Mouse (Mus musculus) kidney, adult 11 months (tissue): ENCODE measurements around the gene Socs7.
A peak's percentile ranks its signal among the peaks of the same experiment; 100 is the strongest.

ENCODE experiments used
- DNase-seq: peaks from one replicate; pipeline ENCODE4 v3.0.0; 2022

Socs7 gene

DNA sequence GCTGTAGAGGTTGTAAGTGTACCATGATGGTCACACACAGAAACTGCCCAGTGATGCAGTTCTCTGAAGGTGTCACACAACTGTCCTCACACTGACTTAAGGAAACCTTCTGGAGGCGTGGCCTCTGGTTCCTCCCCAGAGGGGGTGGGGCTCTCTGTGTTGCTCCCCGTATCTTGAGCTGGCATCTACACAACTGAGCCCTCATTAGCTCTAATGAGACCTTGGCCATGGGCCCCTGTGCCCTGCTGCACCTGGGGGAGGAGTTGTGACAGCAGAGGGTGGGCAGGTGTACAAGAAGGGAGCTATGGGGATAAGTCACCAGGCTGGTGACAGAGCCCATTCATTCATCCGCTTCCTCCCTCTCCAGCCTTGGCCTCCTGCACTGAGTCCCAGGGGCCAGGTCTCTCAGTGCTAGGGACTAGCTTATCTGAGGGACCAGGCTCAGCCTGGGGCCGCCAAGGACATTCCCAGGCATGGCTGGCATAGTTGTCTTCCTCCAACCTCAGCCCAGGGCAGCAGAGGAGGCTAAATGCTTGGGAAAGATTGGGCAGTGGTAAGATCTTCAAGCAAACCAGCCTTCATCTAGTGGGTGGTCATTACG lies 61.8 kb downstream of the Socs7 start:
- no peak for DNase-seq

DNA sequence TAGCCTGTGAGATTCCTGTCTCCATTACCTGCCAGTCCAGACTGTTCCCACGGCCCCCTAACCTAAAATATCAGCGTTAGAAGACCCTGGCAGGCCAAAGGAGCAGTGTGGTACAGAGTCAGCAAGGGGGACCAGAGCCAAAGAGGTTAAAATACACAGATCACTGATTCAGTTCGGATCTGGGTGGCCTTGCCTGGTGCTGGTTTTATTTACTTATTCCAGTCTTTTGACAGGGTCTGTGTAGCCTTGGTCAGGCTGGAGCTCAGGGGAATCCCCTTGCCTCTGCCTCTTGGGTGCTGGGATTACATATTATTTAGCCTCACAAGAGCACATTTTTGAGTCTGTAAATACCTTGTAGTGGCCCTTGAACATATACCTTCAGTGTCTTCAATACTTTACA lies 62.5 kb downstream of the Socs7 start:
- no peak for DNase-seq

DNA sequence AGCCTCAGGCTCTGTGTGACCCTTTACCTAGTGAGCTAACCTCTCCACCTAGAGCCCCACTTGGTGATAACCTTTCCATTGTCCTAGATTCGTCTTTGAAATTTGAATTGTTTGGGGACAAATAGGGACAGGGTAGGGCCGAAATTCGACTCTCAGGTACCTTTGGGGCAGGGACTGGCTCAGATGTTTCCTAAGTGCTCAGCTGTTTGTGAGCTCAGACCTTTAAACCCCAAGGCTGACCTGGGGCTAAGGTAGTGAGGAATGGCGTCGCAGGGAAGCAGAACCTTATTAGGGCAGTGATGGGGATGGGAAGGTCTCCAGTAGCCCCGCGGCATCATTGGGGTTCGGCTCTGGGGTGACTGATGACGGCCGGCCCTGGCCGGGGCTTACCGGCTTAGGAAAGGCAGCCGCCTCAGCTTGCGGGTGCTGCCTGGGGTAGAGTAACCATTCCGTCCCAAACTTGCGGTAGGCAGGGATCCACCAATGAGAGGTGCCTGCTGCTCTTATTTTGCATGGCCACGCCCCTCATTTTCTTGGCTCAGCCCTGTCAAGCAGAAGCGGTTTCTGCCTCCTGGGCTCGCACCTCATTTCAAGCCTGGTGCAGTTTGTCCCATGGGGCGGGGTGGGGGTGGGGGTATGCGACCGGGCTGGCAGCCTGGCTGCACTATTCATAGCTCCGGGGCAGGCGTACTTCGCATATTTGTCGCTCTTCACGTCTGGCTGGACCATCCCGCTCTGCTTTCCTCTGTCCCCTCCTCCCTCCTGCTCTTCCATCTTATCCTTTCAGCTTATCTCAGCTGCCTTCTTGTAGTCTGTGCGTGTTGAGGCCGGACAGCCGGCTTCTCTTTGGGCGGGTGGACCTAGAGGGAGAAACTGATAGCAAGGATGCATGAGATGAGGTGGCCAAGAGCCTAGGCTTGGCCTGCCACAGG lies 65.7 kb downstream of the Socs7 start:
- DNase-seq, result peak; percentile 75

DNA sequence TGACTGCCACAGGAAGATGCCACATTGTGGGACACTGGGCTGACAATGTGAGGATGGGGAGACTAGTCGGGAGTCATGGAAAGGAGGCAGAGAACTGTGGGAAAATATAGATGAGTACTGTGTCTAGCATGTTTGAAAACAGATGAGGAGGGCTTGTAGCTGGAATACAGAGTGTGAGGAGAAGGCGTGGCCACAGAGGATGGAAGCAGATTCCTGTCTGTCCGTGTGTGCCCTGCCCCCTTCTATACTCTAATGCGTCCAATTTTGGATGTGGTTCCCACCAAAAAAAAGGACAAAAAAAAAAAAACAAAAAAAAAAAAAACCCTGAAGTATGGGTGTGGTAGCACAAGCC lies 66.4 kb downstream of the Socs7 start:
- DNase-seq, result no peak

DNA sequence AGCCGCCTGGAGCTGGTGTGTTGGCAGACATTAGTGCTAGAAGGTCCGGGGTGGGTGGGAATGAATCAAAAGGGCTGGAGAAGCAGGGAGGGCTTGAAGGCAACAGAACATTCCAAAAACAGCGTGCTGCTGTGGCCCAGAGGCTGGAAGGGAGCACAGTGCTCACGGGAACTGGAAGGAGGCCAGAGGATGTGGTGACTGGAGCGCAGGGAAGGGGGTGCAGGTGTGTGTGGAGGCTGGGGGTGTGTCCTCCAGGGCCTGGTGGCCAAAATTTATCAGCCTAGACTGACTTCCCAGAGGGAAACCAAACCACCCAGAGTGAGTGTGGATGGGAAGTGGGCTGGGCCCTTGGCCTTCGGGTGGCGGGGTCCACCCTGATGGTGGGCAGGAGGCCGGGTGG lies 67.3 kb downstream of the Socs7 start:
- DNase-seq, result no peak

DNA sequence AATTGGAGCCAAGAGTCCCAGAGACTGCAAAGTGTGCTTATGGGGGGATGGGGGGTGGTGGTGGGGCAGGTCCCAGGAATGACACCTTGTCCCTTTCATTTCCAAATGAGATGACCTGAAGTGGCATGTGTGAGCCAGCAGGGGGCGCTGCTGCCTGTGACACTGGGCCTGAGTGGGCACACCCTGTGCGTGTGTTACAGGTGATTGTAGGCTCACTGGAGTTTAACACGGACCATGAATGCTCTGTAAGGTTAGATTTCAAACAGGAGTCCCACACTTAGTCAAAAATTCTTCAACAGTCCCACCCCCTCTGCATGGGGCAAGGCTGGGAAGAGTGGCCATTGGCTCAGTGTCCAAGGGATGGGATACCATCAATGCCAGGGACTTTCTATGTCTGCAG lies 69.7 kb downstream of the Socs7 start:
- DNase-seq, result no peak

DNA sequence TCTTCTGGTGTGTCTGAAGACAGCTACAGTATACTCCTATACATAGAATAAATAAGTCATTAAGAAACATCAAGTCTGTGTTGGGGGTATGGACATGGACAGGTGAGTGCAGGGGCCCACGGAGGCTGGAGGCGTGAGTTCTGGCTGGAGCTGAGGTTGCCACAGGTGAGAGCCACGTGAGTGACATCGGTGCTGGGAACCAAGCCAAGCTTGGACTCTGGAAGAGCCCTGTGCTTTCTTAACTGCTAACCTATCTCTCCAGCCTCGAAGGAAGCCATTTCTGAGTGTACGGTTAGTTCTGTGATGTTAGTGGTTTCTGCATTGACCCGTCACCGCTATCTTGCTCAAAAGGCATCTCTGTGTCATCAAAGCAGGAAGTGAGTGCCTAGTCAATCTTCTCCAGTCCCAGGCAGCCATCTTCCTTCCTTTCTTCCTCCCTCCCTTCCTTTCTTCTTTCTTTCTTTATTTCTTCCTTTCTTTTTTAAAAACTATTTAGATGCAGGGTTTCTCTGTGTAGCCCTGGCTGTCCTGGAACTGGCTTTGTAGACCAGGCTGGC lies 70.7 kb downstream of the Socs7 start:
- DNase-seq, result no peak

DNA sequence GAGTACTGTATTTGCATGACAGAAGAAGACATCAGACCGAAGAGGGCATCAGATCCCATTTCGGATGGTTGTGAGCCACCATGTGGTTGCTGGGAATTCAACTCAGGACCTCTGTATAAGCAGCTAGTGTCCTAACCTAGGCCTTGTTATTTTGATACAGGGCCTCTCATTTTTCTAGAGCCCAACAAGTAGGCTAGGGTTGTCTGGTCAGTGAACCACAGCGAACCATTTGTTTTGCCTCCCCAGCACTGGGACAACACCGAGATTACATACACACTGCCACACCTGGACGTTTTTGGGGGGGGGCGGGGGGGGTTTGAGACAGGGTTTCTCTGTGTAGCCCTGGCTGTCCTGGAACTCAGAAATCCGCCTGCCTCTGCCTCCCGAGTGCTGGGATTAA lies 71.8 kb downstream of the Socs7 start:
- DNase-seq, result no peak

DNA sequence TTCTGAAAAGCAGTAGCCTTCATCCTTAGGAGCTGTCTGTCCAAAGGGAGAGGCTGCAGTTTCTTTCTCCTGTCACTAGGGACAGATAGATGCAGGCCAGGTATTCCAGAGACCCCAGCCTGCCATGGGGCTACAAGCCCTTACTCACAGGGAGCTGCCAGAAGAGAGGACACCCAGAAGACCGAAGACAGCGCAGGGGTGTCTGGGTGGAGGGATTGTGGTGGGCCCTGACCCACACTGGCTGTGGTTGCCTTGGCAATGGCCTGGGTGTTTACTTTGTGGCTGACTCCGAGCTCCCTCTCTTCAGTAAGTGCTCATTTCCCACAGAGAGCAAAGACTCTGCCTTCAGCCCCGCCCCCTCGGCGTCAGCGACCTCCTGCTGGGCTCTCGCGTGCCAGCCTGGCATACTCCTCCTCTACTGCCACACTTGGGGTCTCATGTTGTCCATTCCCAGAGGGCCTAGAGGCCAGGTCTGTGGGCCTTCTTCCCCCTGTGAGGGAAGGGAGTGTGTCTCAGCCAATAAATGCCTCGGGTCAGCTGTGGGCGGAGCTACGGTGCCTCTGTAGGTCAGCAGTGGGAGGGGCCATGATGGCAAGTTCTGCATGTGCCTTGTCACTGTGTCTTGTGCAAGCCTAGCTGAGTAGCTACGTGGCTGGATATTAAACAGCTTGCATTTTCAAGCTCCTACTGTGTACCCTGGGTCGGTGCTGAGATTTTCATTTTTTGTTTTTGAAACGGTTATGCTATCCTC lies 72.5 kb downstream of the Socs7 start:
- DNase-seq, result peak; percentile 91

DNA sequence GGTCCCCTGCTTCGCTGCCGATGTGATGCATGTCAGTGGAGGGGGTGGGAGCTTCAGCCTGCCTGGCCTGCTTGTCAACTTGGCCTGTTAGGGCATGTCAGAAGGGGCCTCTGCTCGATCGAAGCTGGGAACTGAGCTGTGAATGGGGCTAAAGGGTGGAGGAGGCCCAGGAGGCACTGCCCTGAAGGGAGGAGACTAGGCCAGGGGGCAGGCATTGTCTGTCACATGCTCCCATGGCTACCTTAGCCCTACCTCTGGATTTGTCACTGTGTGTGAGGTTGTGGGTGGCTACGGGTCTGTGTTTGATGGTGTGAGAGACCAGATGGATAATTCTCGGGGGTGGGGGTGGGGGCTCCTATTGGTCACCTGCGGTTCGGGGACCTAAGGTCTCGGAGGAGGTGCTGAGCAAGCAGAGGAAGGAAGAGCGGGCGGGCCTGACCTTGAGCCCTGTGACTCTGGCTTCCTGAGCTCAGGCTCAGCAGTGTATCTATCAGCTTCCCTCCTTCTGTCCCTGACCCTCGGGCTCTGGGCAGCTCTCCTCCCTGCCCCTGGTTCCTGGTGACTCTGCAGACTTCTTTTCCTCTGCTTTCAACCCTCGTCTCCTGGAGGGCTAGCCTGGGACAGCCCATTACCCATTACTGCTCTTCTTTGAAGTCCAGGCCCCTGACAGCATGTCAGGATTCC lies 73.6 kb downstream of the Socs7 start:
- peak; percentile 58 for DNase-seq

DNA sequence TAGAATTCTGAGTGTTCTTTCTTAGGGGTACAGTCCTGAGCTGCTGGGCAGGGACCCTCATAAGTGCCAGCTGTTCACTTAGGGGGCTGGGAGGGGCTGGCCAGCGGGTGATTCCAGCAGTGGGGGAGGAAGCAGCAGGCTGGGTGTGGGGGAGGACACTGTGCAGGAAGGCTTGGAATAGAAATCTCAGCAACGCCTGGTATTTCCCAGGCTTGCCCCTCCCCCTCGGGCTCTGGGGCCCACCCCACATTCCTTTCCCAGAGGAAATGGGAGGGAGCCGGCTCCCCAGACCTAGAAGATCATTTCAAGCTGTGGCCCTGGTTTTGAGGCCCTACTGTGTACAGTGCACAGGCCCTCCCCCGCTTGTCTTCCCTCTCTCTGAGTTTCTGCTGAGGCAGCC lies 75.4 kb downstream of the Socs7 start:
- DNase-seq, result peak; percentile 85

DNA sequence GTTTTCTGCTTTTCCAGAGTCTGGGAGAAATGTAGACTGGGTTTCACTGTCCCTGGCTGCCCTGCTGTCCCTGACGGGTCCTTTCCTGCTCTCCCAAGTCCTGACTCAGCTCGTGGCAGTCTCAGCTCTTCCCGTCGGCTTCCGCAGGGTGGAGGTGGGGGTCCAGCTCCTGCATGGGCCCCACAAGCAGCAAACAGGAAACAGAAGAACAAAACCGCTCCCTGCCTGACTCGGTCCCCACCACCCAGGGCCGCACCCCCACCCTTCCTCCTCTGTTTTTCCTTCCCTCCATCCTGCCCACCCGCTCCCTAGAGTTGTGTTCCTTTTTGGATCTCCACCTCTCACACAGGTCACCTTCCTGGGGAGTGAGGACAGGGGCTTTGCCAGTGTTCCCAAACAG lies 76.5 kb downstream of the Socs7 start:
- DNase-seq, result peak; percentile 58

DNA sequence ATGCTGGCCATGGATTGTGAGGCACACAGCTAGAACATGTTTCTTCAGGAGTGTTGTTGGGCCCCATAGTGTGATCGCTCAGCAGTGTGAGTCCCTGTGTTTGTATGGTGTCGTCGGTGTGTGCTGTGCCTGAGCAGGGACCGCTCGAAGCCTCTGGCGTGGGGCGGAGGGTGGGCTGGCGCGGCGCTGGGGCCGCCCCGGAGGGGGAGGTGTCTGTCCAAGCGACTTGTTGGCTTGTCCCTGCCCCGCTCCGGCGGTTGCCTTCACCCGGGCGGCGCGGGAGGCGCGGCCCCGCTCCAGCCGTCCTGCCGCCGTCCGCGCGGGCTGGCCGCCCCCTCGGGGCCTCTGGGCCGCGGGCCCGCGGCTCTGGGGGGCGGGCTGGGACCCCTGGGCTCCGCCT lies 77.6 kb downstream of the Socs7 start:
- peak; percentile 75 for DNase-seq

DNA sequence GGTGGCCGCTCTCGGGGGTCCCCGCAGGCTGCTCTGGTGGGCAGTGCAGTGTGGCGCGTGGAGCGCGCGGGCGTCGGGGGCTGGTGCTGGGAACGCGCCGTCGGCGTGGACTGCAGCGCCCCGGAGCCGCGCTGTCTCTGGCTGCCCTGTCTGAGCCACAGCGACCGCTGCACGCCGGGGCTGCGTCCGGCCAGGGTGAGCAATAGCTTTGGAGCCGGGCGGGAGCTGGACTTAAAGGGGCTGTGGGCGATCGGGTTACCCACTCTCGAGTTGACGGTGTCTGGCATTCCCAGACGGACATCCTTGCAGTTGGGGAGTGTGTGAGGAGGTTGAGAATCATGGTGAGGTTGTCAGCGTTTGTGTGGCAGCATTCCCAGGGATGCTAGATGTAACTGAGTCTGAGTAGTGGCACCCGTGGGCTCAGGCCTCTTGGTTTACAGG lies 78.1 kb downstream of the Socs7 start:
- DNase-seq, result no peak

DNA sequence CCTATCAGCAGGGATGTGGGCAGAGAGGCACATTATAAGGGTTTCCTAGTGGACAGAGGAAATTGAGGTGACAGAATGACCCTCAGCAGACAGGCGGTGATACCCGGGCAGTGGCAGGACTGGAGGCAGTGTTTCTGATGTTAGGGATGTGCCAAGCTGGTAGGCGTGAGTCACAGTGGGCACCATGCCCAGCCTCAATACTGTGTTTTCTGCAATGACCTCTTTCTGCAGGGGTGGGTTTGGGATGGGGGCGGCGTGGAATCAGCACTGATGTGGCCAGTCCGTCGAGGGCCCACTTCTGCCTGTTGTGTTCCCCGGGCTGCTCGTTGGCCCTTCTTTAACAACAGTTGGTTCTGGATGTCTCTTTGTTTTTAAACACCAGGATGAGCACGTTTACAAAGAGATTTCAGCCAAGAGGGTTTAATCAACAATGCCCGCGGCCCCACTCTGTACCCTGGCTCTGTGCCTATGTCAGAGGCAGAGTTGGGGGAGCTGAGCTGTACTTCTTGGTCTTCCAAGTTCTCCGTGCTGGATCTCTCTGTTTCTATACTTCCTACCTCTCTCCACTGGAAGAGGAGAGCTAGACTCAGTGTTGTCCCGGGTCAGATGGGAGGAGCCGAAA lies 78.8 kb downstream of the Socs7 start:
- no peak for DNase-seq

DNA sequence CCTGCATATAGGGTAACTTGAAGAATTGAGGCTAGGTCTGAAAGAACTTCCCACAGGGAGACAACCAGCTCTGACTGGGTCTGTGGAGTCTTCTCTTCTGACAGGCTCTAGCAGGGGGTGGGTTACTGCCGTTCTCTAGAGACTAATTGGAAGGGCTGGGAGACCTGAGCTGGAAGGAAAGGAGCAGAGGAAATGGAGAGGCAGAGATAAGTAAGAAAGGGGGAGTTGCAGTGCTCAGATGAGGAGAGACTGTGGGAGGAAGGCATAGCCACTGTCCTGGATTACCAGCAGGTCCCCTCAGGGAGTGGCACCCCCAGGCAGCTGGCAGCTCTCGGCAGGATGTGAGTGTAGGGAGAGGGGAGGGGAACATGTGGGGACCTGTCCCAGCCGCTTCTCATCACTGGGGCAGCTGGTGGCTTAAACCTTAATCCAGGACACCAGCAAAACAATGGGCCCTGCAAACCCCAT lies 79.3 kb downstream of the Socs7 start:
- DNase-seq, result no peak

DNA sequence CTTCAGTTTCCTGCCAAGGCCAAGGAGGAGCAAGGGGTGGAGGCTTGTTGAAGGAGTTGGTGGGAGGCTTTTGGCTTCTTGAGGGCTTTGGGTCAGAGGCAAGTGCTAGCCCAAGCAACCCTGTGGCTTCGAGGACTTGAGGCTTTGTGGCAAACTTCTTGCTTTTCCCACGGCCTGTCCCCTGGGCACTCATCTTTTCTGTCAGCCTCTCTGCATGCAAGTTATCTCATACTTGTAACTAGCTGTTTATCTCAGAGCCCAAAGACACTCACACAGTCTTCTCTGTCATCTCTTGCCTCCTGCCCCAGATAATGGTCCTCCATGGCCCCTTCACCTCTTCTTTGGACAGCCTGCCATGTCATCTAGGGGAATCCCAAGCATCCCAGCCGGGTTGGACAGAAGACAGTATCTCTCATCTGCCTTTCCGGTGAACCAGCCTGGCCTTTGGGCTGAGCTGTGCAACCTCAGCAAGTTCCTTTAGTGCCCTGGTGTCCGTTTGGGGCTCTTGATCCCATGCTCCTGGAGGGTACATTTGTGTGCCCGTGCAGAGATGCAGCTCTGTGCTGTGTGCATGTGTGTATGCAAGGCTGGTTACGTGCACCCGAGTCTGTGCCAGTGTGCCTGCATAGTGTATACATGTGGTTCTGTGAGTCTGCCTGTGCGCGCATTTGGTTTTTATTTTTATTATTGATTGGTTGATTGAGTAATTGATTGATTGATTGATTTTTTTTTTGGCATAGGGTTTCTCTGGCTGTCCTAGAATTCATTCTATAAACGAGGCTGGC lies 80.7 kb downstream of the Socs7 start:
- DNase-seq, result no peak

DNA sequence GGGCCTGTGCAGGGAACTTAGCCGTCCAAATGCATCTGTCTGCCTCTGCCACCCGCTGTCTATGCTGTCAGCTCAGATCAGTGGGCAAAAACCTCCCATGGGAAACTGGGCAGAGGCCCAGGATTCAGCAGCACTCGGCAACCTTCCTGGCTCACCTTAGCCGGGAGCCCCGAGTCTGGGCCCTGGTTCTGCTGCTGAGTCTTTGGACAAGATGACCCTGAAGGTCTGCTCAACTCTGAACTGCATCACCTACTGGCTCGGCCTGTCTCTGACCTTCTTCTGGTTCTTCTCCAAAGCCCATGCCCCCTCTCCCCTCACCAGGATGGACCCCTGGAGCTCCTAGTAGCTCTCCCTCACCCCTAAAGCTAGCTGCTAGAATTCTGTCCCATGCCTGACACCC lies 83.2 kb downstream of the Socs7 start:
- no peak for DNase-seq

DNA sequence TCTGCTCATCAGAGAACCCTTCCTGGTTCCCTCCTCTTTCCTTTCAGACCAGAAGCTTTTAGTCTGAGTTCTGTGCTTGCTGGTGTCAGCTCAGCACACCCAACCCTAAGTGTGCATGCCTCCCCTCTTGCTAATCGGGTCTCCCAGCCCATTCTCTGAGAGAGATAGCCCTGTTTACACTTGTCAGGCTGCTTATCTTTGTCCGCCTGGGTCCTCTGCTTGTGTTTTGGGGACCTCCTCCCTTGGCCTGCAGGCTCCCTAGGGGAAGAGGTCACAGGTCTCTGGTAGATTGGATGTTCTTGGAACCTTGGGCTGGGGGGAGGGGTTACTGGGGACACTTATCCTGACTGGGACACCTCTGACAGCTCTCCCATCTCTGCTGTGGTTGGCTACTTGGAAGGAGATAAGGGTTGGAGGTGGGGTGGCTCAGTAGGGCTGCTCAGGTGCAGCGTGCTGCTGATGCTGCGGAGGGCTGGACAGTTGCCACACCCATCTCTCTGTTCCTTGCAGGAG lies 83.7 kb downstream of the Socs7 start:
- DNase-seq, result no peak

DNA sequence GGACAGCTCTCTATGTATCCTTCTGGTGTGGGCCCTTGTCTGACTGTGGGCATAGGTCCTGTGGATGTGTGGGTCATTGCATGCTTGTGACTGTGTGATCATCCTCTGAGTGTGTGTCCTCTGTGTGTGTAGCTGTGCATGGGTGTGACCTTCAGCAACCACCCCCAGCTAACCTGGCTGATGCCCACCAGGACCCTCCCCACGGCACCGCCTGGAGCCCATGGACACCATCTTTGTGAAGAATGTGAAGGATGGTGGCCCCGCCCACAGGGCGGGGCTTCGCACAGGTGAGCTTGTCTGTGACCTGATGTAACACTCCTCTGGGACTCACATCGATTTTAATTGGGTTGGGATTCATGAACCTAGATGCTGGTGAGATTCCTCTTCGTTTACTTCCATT lies 85.6 kb downstream of the Socs7 start:
- DNase-seq, result no peak
